Mouse (Mus musculus): Measurements from ENCODE around the gene Amn. TPM values are rescaled to one million over a fixed set of nuclear protein-coding genes. Genes with fewer than 3 reads are reported as not detected.

Amn gene
- polyA plus RNA-seq, 1 experiment from 2014 or later: 0.16 TPM

Other genes starting within 250 kb of the Amn start
- gene Rcor1, start 231.7 kb upstream of the Amn start, polyA plus RNA-seq (2016; fragmentation: Nextera tagmentation; extraction: Ambion mirVana): 7.4 and 8.0 TPM in 2 replicates
- 9.5 and 10.6 TPM in 2 replicates for gene Traf3, start 104.7 kb upstream of the Amn start, polyA plus RNA-seq (2016; fragmentation: Nextera tagmentation; extraction: Ambion mirVana)
- gene 4930595D18Rik, start 86.6 kb upstream of the Amn start, polyA plus RNA-seq (2016; fragmentation: Nextera tagmentation; extraction: Ambion mirVana): not detected in 2 replicates
- 32.6 and 32.7 TPM in 2 replicates for gene Cdc42bpb, start 106.6 kb downstream of the Amn start, polyA plus RNA-seq (2016; fragmentation: Nextera tagmentation; extraction: Ambion mirVana)
- not detected in 2 replicates for gene Lbhd2, start 135.7 kb downstream of the Amn start, polyA plus RNA-seq (2016; fragmentation: Nextera tagmentation; extraction: Ambion mirVana)
- 5.7 and 7.0 TPM in 2 replicates for gene Exoc3l4, start 145.9 kb downstream of the Amn start, polyA plus RNA-seq (2016; fragmentation: Nextera tagmentation; extraction: Ambion mirVana)
- 3.9 and 4.0 TPM in 2 replicates for gene Tnfaip2, start 171.4 kb downstream of the Amn start, polyA plus RNA-seq (2016; fragmentation: Nextera tagmentation; extraction: Ambion mirVana)
- gene Gm266, start 214.7 kb downstream of the Amn start, polyA plus RNA-seq (2016; fragmentation: Nextera tagmentation; extraction: Ambion mirVana): 15.7 and 19.8 TPM in 2 replicates

Data from embryonic facial prominence, embryonic 10.5 days (tissue).